Mouse (Mus musculus) liver, adult 2 months (tissue): ENCODE results near the gene Zdhhc12. TPM values are rescaled to one million over a fixed set of nuclear protein-coding genes. Genes with fewer than 3 reads are reported as not detected.

Experiments used
- DNase-seq: peaks from one replicate; pipeline ENCODE4 v3.0.0-alpha.2; 2011; ENCODE audit warnings: low read depth, low spot score; ENCODE audit errors: extremely low read depth
- H3K27ac ChIP-seq: fragments of 200-500 bp; replicated peaks from 2 replicates; pipeline ENCODE4 v1.5.1; 2012; ENCODE audit warnings: low read depth, mild to moderate bottlenecking, control low read depth, inconsistent platforms, low read length; ENCODE audit not compliant: insufficient read depth
- H3K27me3 ChIP-seq: fragments of 200-500 bp; 2 replicates; pipeline ENCODE4 v1.6.1; 2012; ENCODE audit warnings: mild to moderate bottlenecking, moderate library complexity, low read length, inconsistent platforms; ENCODE audit not compliant: control insufficient read depth, insufficient read depth
- H3K36me3 ChIP-seq: fragments of 200-500 bp; 2 replicates; pipeline ENCODE4 v1.6.1; 2012; ENCODE audit warnings: low read length, inconsistent platforms; ENCODE audit not compliant: control insufficient read depth, insufficient read depth
- H3K4me1 ChIP-seq: fragments of 200-500 bp; 2 replicates; pipeline ENCODE4 v1.6.1; 2011; ENCODE audit warnings: low read length; ENCODE audit not compliant: control insufficient read depth, insufficient read depth
- H3K4me3 ChIP-seq: fragments of 200-500 bp; 2 replicates; pipeline ENCODE4 v1.5.1; 2011; ENCODE audit warnings: low read depth, mild to moderate bottlenecking, control low read depth, low read length, moderate library complexity; ENCODE audit not compliant: insufficient read depth
- H3K79me2 ChIP-seq: fragments of 200-500 bp; 2 replicates; pipeline ENCODE4 v1.6.1; 2012; ENCODE audit warnings: inconsistent platforms, mild to moderate bottlenecking, low read length, moderate library complexity; ENCODE audit not compliant: control insufficient read depth, insufficient read depth
- H3K9ac ChIP-seq: fragments of 200-500 bp; 2 replicates; pipeline ENCODE4 v1.6.1; 2012; ENCODE audit warnings: low read depth, mild to moderate bottlenecking, control low read depth, inconsistent platforms, low read length
- CTCF ChIP-seq: fragments of 200-500 bp; IDR thresholded peaks from 2 replicates; pipeline ENCODE4 v1.5.1; 2011; ENCODE audit warnings: low read depth, low read length, control low read depth
- POLR2A ChIP-seq: fragments of 200-500 bp; IDR thresholded peaks from 2 replicates; pipeline ENCODE4 v1.6.1; 2011; ENCODE audit warnings: low read length, control low read depth; ENCODE audit not compliant: insufficient read depth; ENCODE audit errors: extremely low read depth
- WGBS: fragments of 180-500 bp; shearing (Covaris S2); methylation state at CpG from one replicate; pipeline ENCODE4 v1.1.7; 2018; 5-methylcytosine and 5-hydroxymethylcytosine counted together
- polyA plus RNA-seq: library from polyadenylated mRNA; depleted of rRNA; stranded (reverse); fragments of >200 nt; gene quantifications from 2 replicates; pipeline ENCODE4 v1.2.3, GENCODE M21; 2012; rRNA removed
- total RNA-seq: library from RNA; depleted of rRNA; stranded (reverse); fragments of >200 nt; gene quantifications from 2 replicates; pipeline ENCODE4 v1.2.3, GENCODE M21; 2014; rRNA removed

The Zdhhc12 gene
- total and polyA plus RNA-seq, 2 experiments, result 16.8 to 53.4 TPM

- no peak overlapping the region for H3K27ac ChIP-seq
- TF ChIP-seq CTCF, result no peak
- no peak for TF ChIP-seq POLR2A
- no peaks in the 10 kb centered on the region; the same call in 1 of the 2 replicates for H3K4me1 ChIP-seq
- WGBS, result 94% methylated on average over 5 of the region's 5 CpGs
- no peak overlapping the region for H3K9ac ChIP-seq
- no peaks in the 10 kb centered on the region for H3K27me3 ChIP-seq
- H3K79me2 ChIP-seq, result no peaks in the 10 kb centered on the region
- no peak overlapping the region for H3K4me3 ChIP-seq
- no peak for DNase-seq
- no peaks in the 10 kb centered on the region for H3K36me3 ChIP-seq
Measured at GRCm38 (mm10) chr2:30044550-30044949, 48.9 kb downstream of the Zdhhc12 start.

GRCm38 (mm10) chr2:30042445-30042844, 51.0 kb downstream of the Zdhhc12 start:
- Histone ChIP-seq H3K36me3 (no peaks in the 10 kb centered on the region), H3K9ac (no peak overlapping the region), H3K27me3 (no peaks in the 10 kb centered on the region), H3K79me2 (no peaks in the 10 kb centered on the region), H3K27ac (no peak overlapping the region), H3K4me3 (no peak overlapping the region), H3K4me1 (no peaks in the 10 kb centered on the region)
- peak; percentile 54 for DNase-seq
- peak; percentile 92 for TF ChIP-seq CTCF
- no peak for TF ChIP-seq POLR2A
- WGBS, result 20% methylated on average over 4 of the region's 4 CpGs

Other genes starting within 250 kb of the Zdhhc12 start
- gene Cercam, start 224.5 kb downstream of the Zdhhc12 start, total RNA-seq, result 0.18 and 0.34 TPM in 2 replicates
- 0.31 and 0.54 TPM in 2 replicates for gene Cercam, start 224.5 kb downstream of the Zdhhc12 start, polyA plus RNA-seq
- gene Odf2, start 204.4 kb downstream of the Zdhhc12 start, total RNA-seq, result 6.4 and 7.0 TPM in 2 replicates
- gene Odf2, start 204.4 kb downstream of the Zdhhc12 start, polyA plus RNA-seq, result 3.7 and 7.0 TPM in 2 replicates
- gene Gle1, start 158.2 kb downstream of the Zdhhc12 start, total RNA-seq, result 17.8 and 22.6 TPM in 2 replicates
- gene Gle1, start 158.2 kb downstream of the Zdhhc12 start, polyA plus RNA-seq, result 13.8 and 14.3 TPM in 2 replicates
- gene Sptan1, start 128.1 kb downstream of the Zdhhc12 start, total RNA-seq, result 89.0 and 98.6 TPM in 2 replicates
- gene Sptan1, start 128.1 kb downstream of the Zdhhc12 start, polyA plus RNA-seq, result 61.4 and 71.3 TPM in 2 replicates
- 5.5 and 7.5 TPM in 2 replicates for gene Wdr34, start 44.8 kb downstream of the Zdhhc12 start, total RNA-seq
- 9.7 and 10.3 TPM in 2 replicates for gene Wdr34, start 44.8 kb downstream of the Zdhhc12 start, polyA plus RNA-seq
- 64.2 and 85.1 TPM in 2 replicates for gene Set, start 36.3 kb downstream of the Zdhhc12 start, total RNA-seq
- 25.9 and 26.3 TPM in 2 replicates for gene Set, start 36.3 kb downstream of the Zdhhc12 start, polyA plus RNA-seq
- gene Pkn3, start 16.0 kb downstream of the Zdhhc12 start, total RNA-seq, result 0.40 and 0.74 TPM in 2 replicates
- gene Pkn3, start 16.0 kb downstream of the Zdhhc12 start, polyA plus RNA-seq, result 0.96 and 1.5 TPM in 2 replicates
- gene Zer1, start 30.9 kb upstream of the Zdhhc12 start, total RNA-seq, result 7.1 and 9.5 TPM in 2 replicates
- gene Zer1, start 30.9 kb upstream of the Zdhhc12 start, polyA plus RNA-seq, result 25.4 and 27.1 TPM in 2 replicates
- gene Tbc1d13, start 40.1 kb upstream of the Zdhhc12 start, total RNA-seq, result 25.8 and 26.6 TPM in 2 replicates
- gene Tbc1d13, start 40.1 kb upstream of the Zdhhc12 start, polyA plus RNA-seq, result 36.3 and 42.6 TPM in 2 replicates
- gene Endog, start 77.8 kb upstream of the Zdhhc12 start, total RNA-seq, result 78.7 and 101 TPM in 2 replicates
- gene Endog, start 77.8 kb upstream of the Zdhhc12 start, polyA plus RNA-seq, result 122 and 132 TPM in 2 replicates
- 12.9 and 13.1 TPM in 2 replicates for gene Spout1, start 84.8 kb upstream of the Zdhhc12 start, total RNA-seq
- gene Spout1, start 84.8 kb upstream of the Zdhhc12 start, polyA plus RNA-seq, result 14.0 and 14.9 TPM in 2 replicates
- 169 and 184 TPM in 2 replicates for gene Kyat1, start 112.2 kb upstream of the Zdhhc12 start, total RNA-seq
- gene Kyat1, start 112.2 kb upstream of the Zdhhc12 start, polyA plus RNA-seq, result 267 and 378 TPM in 2 replicates
- 8.5 and 14.0 TPM in 2 replicates for gene Lrrc8a, start 144.1 kb upstream of the Zdhhc12 start, total RNA-seq
- gene Lrrc8a, start 144.1 kb upstream of the Zdhhc12 start, polyA plus RNA-seq, result 22.6 and 24.1 TPM in 2 replicates
- gene Gm28035, start 146.9 kb upstream of the Zdhhc12 start, total RNA-seq, result 4.2 and 5.1 TPM in 2 replicates
- gene Gm28035, start 146.9 kb upstream of the Zdhhc12 start, polyA plus RNA-seq, result 5.9 and 8.6 TPM in 2 replicates
- 87.4 and 97.7 TPM in 2 replicates for gene Phyhd1, start 172.6 kb upstream of the Zdhhc12 start, total RNA-seq
- gene Phyhd1, start 172.6 kb upstream of the Zdhhc12 start, polyA plus RNA-seq, result 154 and 158 TPM in 2 replicates
- gene Gm28038, start 187.4 kb upstream of the Zdhhc12 start, total RNA-seq, result not detected in 2 replicates
- gene Gm28038, start 187.4 kb upstream of the Zdhhc12 start, polyA plus RNA-seq, result not detected in 2 replicates
- 12.2 and 14.7 TPM in 2 replicates for gene Dolk, start 192.7 kb upstream of the Zdhhc12 start, total RNA-seq
- gene Dolk, start 192.7 kb upstream of the Zdhhc12 start, polyA plus RNA-seq, result 20.3 and 20.6 TPM in 2 replicates
- gene Nup188, start 192.7 kb upstream of the Zdhhc12 start, total RNA-seq, result 4.1 and 6.2 TPM in 2 replicates
- 6.0 and 9.6 TPM in 2 replicates for gene Nup188, start 192.7 kb upstream of the Zdhhc12 start, polyA plus RNA-seq